Mouse (Mus musculus): ENCODE measurements around the gene Mapk1ip1l. TPM values are rescaled to one million over a fixed set of nuclear protein-coding genes. Genes with fewer than 3 reads are reported as not detected.

Mapk1ip1l gene
- polyA plus RNA-seq (2015; fragmentation: Nextera tagmentation; extraction: Ambion mirVana) = 26.6 and 33.0 TPM in 2 replicates

GRCm38 (mm10) chr14:47297785-47298407, at the start of gene Mapk1ip1l:
Mapk1ip1l (plus strand) TSS chr14:47298266.

DNA sequence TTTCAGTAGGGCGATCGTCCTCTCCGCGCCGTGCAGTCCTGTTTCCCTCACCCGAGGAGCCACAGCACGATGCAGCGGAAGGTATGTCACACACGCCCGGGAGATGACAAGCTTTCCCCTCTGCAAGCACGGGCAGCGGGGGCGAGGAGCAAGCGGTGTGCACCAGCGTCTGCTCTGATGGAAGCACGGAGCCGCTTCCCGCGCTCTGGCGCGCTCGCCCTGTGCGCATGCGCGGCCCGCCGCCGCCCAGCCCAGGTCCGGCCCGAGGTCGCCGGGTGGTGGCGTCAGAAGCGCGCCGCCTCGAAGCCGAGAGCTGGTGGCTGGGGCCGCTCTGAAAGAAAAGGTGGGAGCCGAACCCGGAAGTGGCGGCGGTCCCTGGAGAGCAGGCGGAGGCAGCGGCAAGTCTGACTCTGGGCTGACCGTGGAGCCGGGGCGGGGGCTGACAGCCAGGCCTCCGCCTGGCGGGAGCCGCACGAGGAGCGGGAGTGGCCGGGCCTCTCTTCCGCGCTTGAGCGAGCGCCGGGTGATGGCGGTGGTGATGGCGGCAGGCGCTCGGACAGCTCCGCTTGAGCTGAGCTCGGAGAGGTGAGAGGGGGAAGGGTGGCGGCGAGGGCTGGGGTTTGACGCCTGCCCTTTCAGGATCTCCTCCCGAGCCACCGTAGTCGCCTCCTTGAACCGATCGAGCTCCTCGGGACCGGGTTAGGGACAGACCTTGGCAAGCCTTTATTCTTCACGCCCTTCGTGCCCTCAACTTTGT, 21.3 kb upstream of the Mapk1ip1l start, which contains the start of the genes Wdhd1 and Socs4:
Gene Wdhd1, minus strand, starts transcription at position 221 of the 757 bp plus-strand sequence.
Gene Socs4, plus strand, starts transcription at position 295 of the 757 bp plus-strand sequence.

GRCm38 (mm10) chr14:47367461-47367860, 69.4 kb downstream of the Mapk1ip1l start, which contains the start of gene Lgals3:
Lgals3 (plus strand) TSS chr14:47367751.

Other genes with a start within 250 kb of the Mapk1ip1l start
- gene Gch1, start 108.9 kb upstream of the Mapk1ip1l start, polyA plus RNA-seq (2015; fragmentation: Nextera tagmentation; extraction: Ambion mirVana) = 4.7 and 5.4 TPM in 2 replicates
- 6.5 and 8.0 TPM in 2 replicates for gene Wdhd1, start 21.4 kb upstream of the Mapk1ip1l start, polyA plus RNA-seq (2015; fragmentation: Nextera tagmentation; extraction: Ambion mirVana)
- gene Socs4, start 21.3 kb upstream of the Mapk1ip1l start, polyA plus RNA-seq (2015; fragmentation: Nextera tagmentation; extraction: Ambion mirVana) = 1.5 and 2.1 TPM in 2 replicates
- 390 and 459 TPM in 2 replicates for gene Lgals3, start 69.5 kb downstream of the Mapk1ip1l start, polyA plus RNA-seq (2015; fragmentation: Nextera tagmentation; extraction: Ambion mirVana)
- 5.7 and 13.2 TPM in 2 replicates for gene Dlgap5, start 120.1 kb downstream of the Mapk1ip1l start, polyA plus RNA-seq (2015; fragmentation: Nextera tagmentation; extraction: Ambion mirVana)
- gene Fbxo34, start 152.2 kb downstream of the Mapk1ip1l start, polyA plus RNA-seq (2015; fragmentation: Nextera tagmentation; extraction: Ambion mirVana) = 12.1 and 14.2 TPM in 2 replicates